Mouse (Mus musculus) kidney, adult 2 months (tissue): Measurements from ENCODE around the gene Kcnh7.

Experiments used
- CTCF ChIP-seq: fragments of 200-500 bp; conservative IDR thresholded peaks from 2 replicates; pipeline ENCODE4 v1.5.1; 2011; ENCODE audit warnings: low read depth, mild to moderate bottlenecking, control low read depth, low read length, moderate library complexity, mixed read lengths; ENCODE audit not compliant: insufficient read depth, insufficient read length
- POLR2A ChIP-seq: fragments of 200-500 bp; IDR thresholded peaks from one replicate; pipeline ENCODE4 v1.6.1; 2011; ENCODE audit warnings: low read depth, low read length, control low read depth

- TF ChIP-seq CTCF (no peak), POLR2A (no peak)
Observed at GRCm38 (mm10) chr2:62746256-62746655, 437.8 kb downstream of the Kcnh7 start.
